17 mouse cellular contexts compared by ENCODE assay signal in the genomic region with DNA sequence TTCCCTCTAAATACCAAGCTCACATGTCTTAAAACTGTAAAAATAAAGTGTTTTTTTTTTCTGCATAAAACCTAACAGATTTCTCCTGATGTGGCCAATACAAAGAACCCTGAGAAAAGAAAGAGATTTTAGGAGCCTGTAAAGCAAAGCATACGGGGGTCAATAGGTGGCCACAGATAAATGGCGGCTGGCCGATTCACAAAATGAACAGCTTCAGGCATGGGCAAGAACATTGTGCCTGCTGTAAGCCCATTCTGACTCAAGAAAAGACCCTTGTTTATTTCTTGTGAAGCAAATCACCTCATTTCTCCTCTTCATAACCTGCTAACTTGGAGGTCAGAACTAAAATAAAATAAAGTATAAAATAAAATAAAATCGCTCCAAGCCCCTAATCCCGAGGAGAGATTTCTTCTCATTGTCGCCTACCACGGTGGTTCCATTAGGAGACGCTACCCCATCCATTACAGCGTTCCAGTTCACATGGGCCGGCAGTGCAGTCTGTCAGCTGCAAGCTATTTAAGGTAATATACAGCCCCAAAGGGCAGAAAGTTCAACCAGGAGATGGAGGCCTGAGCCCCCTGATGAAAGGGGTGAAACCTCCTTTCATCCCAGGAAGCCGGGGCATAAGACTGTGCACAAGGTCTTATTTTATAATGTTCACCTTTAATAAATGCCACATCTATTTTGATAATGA.
A peak's percentile ranks its signal among the peaks of the same experiment; 100 is the strongest.
DNase-seq lines count a peak whose midpoint lies in the region; ATAC-seq and TF ChIP-seq lines count a peak whose summit lies in the region.
"Had no signal": no experiment of that assay in that cellular context is flagged by ENCODE, and none has a peak within 500 bp of the region (broad histone marks: within the 10 kb centered on the region; RNA-seq: fewer than 3 reads in every experiment).

No protein-coding gene starts in this region.

- H3K4me2 ChIP-seq in midbrain, embryonic 11.5 days: no peak overlapping the region
- H3K4me2 ChIP-seq in midbrain, embryonic 13.5 days (replicated peaks): no peak overlapping the region
- peak overlapping the region; percentile 24 for H3K4me2 ChIP-seq in limb, embryonic 13.5 days (replicated peaks)
- H3K4me2 ChIP-seq: liver, embryonic 15.5 days had no signal

- TF ChIP-seq POLR2A in kidney, adult 2 months (IDR thresholded peaks at IDR 0.05; ENCODE audit: low read depth, low read length): no peak

- H3K4me3 ChIP-seq in midbrain, embryonic 11.5 days (ENCODE audit: low read depth, low read length): no peak overlapping the region
- H3K4me3 ChIP-seq in midbrain, embryonic 13.5 days (replicated peaks): no peak overlapping the region
- no peak overlapping the region for H3K4me3 ChIP-seq in limb, embryonic 13.5 days
- no peak overlapping the region for H3K4me3 ChIP-seq in kidney, adult 2 months (ENCODE audit: insufficient read depth, low read depth, low read length)
- H3K4me3 ChIP-seq: heart, adult 2 months; liver, embryonic 15.5 days had no signal

- H3K4me1 ChIP-seq in midbrain, embryonic 11.5 days (ENCODE audit: control insufficient read depth, insufficient read depth, low read length): peaks cover 22% of the 10 kb centered on the region
- peaks cover 30% of the 10 kb centered on the region for H3K4me1 ChIP-seq in midbrain, embryonic 13.5 days (replicated peaks)
- H3K4me1 ChIP-seq in limb, embryonic 13.5 days: peaks cover 62% of the 10 kb centered on the region
- H3K4me1 ChIP-seq in kidney, adult 2 months (ENCODE audit: control insufficient read depth, insufficient read depth, low read length): 0 out of 2 replicates have a peak, but pooled peaks cover 3% of the 10 kb centered on the region

- DNase-seq in midbrain, embryonic 11.5 days (ENCODE audit: low spot score, missing footprints): peak; percentile 86
- DNase-seq in embryo, embryonic 9.5 days (ENCODE audit: extremely low spot score): peak; percentile 74
- DNase-seq in left cerebral cortex, adult 8-10 months (ENCODE audit: low spot score in 2 of 2): no peak
- DNase-seq in kidney, adult 2 months: no peak
- DNase-seq in layer of hippocampus, postnatal 25 days (ENCODE audit: extremely low spot score in 1 of 2, low spot score in 1 of 2): no peak
- DNase-seq: cerebellum, adult 9-10 months; forebrain, postnatal 0 days; gastrocnemius, postnatal 14 days; heart, adult 2 months; kidney, adult 18-20 months; kidney, postnatal 25 days; left cerebral cortex, postnatal 4 days; thymus, adult 18-20 months had no signal

- WGBS in midbrain, embryonic 11.5 days: 24% methylated on average over 11 of the region's 11 CpGs
- 37% methylated on average over 11 of the region's 11 CpGs for WGBS in midbrain, embryonic 13.5 days
- WGBS in limb, embryonic 13.5 days: 9% methylated on average over 11 of the region's 11 CpGs
- WGBS in kidney, adult 2 months: 72% methylated on average over 11 of the region's 11 CpGs

- H3K36me3 ChIP-seq in midbrain, embryonic 11.5 days (ENCODE audit: control insufficient read depth, insufficient read depth, low read length): no peaks in the 10 kb centered on the region
- no peaks in the 10 kb centered on the region for H3K36me3 ChIP-seq in midbrain, embryonic 13.5 days
- no peaks in the 10 kb centered on the region for H3K36me3 ChIP-seq in limb, embryonic 13.5 days
- H3K36me3 ChIP-seq in kidney, adult 2 months (ENCODE audit: control insufficient read depth, insufficient read depth, low read length): no peaks in the 10 kb centered on the region
- H3K36me3 ChIP-seq: liver, embryonic 15.5 days had no signal

- no peak for TF ChIP-seq CTCF in kidney, adult 2 months (conservative IDR thresholded peaks at IDR 0.05; ENCODE audit: insufficient read depth, insufficient read length, low read depth, low read length)

- no peaks in the 10 kb centered on the region for H3K9me3 ChIP-seq in midbrain, embryonic 11.5 days (ENCODE audit: control insufficient read depth, low read length)
- H3K9me3 ChIP-seq in midbrain, embryonic 13.5 days: no peaks in the 10 kb centered on the region
- no peaks in the 10 kb centered on the region for H3K9me3 ChIP-seq in limb, embryonic 13.5 days
- H3K9me3 ChIP-seq: liver, embryonic 15.5 days had no signal

- no peak overlapping the region for H3K9ac ChIP-seq in midbrain, embryonic 11.5 days (ENCODE audit: low read length)
- H3K9ac ChIP-seq in midbrain, embryonic 13.5 days (replicated peaks): no peak overlapping the region
- no peak overlapping the region for H3K9ac ChIP-seq in limb, embryonic 13.5 days
- H3K9ac ChIP-seq: forebrain, postnatal 0 days; liver, embryonic 15.5 days had no signal

- 0 out of 2 replicates have a peak, but pooled peaks have one; percentile 6 for ATAC-seq in midbrain, embryonic 11.5 days (ENCODE audit: low FRiP score)
- ATAC-seq in midbrain, embryonic 13.5 days: no peak
- ATAC-seq in limb, embryonic 13.5 days (ENCODE audit: low FRiP score, low read depth): no peak
- ATAC-seq: forebrain, postnatal 0 days; lung, postnatal 0 days had no signal

- no peaks in the 10 kb centered on the region for H3K27me3 ChIP-seq in midbrain, embryonic 11.5 days (ENCODE audit: control insufficient read depth, insufficient read depth, low read length)
- 0 out of 2 replicates have a peak, but pooled peaks cover 3% of the 10 kb centered on the region for H3K27me3 ChIP-seq in midbrain, embryonic 13.5 days
- no peaks in the 10 kb centered on the region for H3K27me3 ChIP-seq in limb, embryonic 13.5 days
- H3K27me3 ChIP-seq in kidney, adult 2 months (replicated peaks; ENCODE audit: control insufficient read depth, insufficient read depth, low read length): no peaks in the 10 kb centered on the region
- H3K27me3 ChIP-seq: liver, embryonic 15.5 days had no signal

- no peak overlapping the region for H3K27ac ChIP-seq in midbrain, embryonic 11.5 days (ENCODE audit: low read depth, low read length)
- H3K27ac ChIP-seq in midbrain, embryonic 13.5 days: no peak overlapping the region
- H3K27ac ChIP-seq in limb, embryonic 13.5 days: peak overlapping the region; percentile 17; the same call in 1 of the 2 replicates
- no peak overlapping the region for H3K27ac ChIP-seq in kidney, adult 2 months (ENCODE audit: insufficient read depth, low read depth, low read length)
- H3K27ac ChIP-seq: heart, adult 2 months; liver, embryonic 15.5 days had no signal

Comparison
In these comparisons a context has a peak if more than half of its experiments do, and no peak if none do; other contexts are left out.
1. DNase-seq: peak in midbrain, embryonic 11.5 days (single experiment) and embryo, embryonic 9.5 days (single experiment); none in left cerebral cortex, adult 8-10 months (0 of 2), kidney, adult 2 months (single experiment) and layer of hippocampus, postnatal 25 days (0 of 2).